Mouse (Mus musculus) lung, embryonic 14.5 days (tissue): ENCODE measurements around the gene Ube2q2. TPM values are rescaled to one million over a fixed set of nuclear protein-coding genes. Genes with fewer than 3 reads are reported as not detected.
"Not testable (repeated sequence)": the region's sequence is repeated elsewhere in the genome, so short reads cannot be mapped to it uniquely, and the experiment has no call there.

ENCODE experiments used
- ATAC-seq: fragments of 200-750 bp; cut with Nextera tagmentation; 2 replicates; pipeline ENCODE4 v1.8.0; 2017; ENCODE audit warnings: mild to moderate bottlenecking, moderate TSS enrichment, moderate library complexity; ENCODE audit not compliant: insufficient read depth
- DNase-seq: peaks from one replicate; pipeline ENCODE4 v3.0.0-alpha.2; 2015
- H3K27ac ChIP-seq: fragments of 300-500 bp; sonication (generic); 2 replicates; pipeline ENCODE4 v1.5.1; 2014; ENCODE audit warnings: low read depth, mild to moderate bottlenecking, moderate library complexity
- H3K27me3 ChIP-seq: fragments of 300-500 bp; sonication (generic); 2 replicates; pipeline ENCODE4 v1.6.1; 2014; ENCODE audit warnings: low read length, control low read depth; ENCODE audit not compliant: insufficient read depth
- H3K36me3 ChIP-seq: fragments of 300-500 bp; sonication (generic); 2 replicates; pipeline ENCODE4 v1.6.1; 2014; ENCODE audit warnings: control low read depth; ENCODE audit not compliant: insufficient read depth
- H3K4me1 ChIP-seq: fragments of 300-500 bp; sonication (generic); 2 replicates; pipeline ENCODE4 v1.6.1; 2014; ENCODE audit warnings: antibody characterized with exemption, control low read depth; ENCODE audit not compliant: insufficient read depth
- H3K4me2 ChIP-seq: fragments of 300-500 bp; sonication (generic); 2 replicates; pipeline ENCODE4 v1.6.1; 2014; ENCODE audit warnings: mild to moderate bottlenecking
- H3K4me3 ChIP-seq: fragments of 300-500 bp; sonication (generic); 2 replicates; pipeline ENCODE4 v1.5.1; 2014; ENCODE audit warnings: low read depth, low read length
- H3K9ac ChIP-seq: fragments of 300-500 bp; sonication (generic); 2 replicates; pipeline ENCODE4 v1.6.1; 2014
- H3K9me3 ChIP-seq: fragments of 300-500 bp; sonication (generic); 2 replicates; pipeline ENCODE4 v1.6.1; 2016; ENCODE audit warnings: low read depth, low read length, control low read depth
- CTCF ChIP-seq: IDR thresholded peaks from 2 replicates; pipeline ENCODE4 v1.5.1; 2016; ENCODE audit warnings: antibody characterized with exemption, low read depth
- WGBS: fragments of 180-500 bp; shearing (Covaris S2); extraction: QIAGEN DNeasy Blood & Tissue Kit; methylation state at CpG from one replicate; pipeline ENCODE4 v1.1.7; 2014; 5-methylcytosine and 5-hydroxymethylcytosine counted together
- polyA plus RNA-seq: library from polyadenylated mRNA; unstranded; fragments of >200 nt; fragmentation: Nextera tagmentation; extraction: Ambion mirVana; gene quantifications from 2 replicates; pipeline ENCODE4 v1.2.1, GENCODE M21; 2014

Gene Ube2q2
- polyA plus RNA-seq, 1 experiment from 2014 or later, result 42.7 TPM

DNA sequence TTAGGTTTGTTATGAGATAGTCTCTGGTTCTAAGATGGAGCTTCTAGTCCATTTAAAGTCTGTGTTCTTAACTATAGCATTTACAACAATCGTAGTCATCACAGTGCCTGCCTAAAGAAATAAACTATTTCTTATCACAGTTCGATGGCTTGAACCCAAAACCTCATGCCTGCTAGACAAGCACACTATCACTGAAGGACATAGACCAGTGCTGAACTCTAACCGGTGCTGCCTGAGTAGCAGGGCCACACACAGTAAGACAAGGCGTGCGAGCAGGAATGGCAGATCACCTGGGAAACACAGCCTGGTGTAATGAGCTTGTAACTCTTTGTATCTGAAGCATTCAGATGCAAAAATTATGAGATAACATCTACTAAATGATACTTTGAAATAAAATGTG lies 92.2 kb downstream of the Ube2q2 start:
- Histone ChIP-seq H3K27ac (no peak overlapping the region), H3K4me3 (no peak overlapping the region), H3K27me3 (no peaks in the 10 kb centered on the region), H3K36me3 (no peaks in the 10 kb centered on the region), H3K9me3 (no peaks in the 10 kb centered on the region), H3K4me2 (no peak overlapping the region), H3K9ac (no peak overlapping the region), H3K4me1 (no peaks in the 10 kb centered on the region)
- no peak for TF ChIP-seq CTCF
- DNase-seq (no peak), ATAC-seq (no peak)
- WGBS, result 56% methylated on average over 5 of the region's 5 CpGs

DNA sequence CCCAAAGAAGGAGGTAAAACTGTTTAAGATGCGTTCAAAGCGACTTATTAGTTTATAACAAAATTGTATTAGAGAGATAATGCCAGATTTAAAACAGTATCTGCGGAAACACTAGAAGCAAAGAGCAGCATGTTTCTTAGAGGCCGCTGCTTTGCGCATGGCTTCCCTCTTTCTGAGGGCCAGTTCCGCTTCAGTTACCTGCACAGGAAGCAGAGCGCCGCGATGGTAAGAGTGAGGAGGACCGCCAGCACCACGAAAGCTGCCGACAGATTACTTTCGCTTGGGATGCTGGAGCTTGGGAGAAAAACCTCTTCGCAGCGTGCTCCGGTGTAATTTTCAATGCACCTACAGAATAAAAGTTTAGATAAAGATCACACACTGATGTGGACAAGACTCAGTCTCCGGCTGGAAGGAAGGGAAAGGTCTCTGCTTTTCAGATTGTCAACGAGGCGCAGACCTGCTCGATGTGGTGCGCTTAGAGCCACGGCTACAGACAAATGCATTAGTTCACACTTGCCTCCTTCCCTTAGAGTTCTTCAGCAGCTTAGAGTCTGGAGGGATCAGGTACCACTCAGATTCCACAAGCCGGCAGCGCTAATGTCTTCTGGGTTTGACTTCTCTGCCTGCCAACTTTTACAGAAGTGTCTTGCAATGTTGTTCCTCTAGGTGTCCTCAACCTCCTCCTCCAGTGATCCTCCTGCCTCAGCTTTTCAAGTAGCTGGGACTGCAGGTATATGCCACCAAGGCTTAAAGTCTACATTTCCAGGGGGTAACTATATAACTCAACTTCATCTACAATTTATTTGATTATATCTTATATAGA lies 93.4 kb downstream of the Ube2q2 start:
- Histone ChIP-seq H3K36me3 (no peaks in the 10 kb centered on the region), H3K27ac (no peak overlapping the region), H3K27me3 (no peaks in the 10 kb centered on the region), H3K4me3 (peak overlapping the region; percentile 24), H3K9ac (peak overlapping the region; percentile 16; the same call in 1 of the 2 replicates), H3K4me1 (no peaks in the 10 kb centered on the region), H3K9me3 (no peaks in the 10 kb centered on the region), H3K4me2 (peak overlapping the region; percentile 53)
- ATAC-seq (no peak), DNase-seq (peak; percentile 21)
- 36% methylated on average over 24 of the region's 24 CpGs for WGBS
- TF ChIP-seq CTCF, result no peak; the same call in 1 of the 2 replicates

DNA sequence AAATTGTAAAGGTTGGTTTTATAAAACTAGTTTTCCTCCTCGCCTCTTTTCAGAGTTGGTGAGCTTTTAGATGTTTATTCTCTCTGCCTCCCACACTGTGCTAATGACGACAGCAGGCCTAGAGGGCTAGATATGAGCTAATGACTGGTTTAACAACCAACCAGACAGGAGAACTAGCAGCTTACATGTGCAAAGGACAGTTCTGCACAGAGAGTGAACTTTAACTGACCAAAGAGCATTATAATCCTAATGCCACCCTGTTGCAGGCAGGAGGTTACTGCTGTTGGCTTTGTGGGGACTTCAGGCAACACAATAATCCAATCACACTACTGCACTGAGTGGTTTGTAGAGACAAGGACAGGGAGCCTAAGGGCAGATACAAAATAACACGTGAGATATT lies 94.6 kb downstream of the Ube2q2 start:
- Histone ChIP-seq H3K36me3 (no peaks in the 10 kb centered on the region), H3K4me2 (no peak overlapping the region), H3K9me3 (no peaks in the 10 kb centered on the region), H3K4me1 (no peaks in the 10 kb centered on the region), H3K4me3 (no peak overlapping the region), H3K27me3 (no peaks in the 10 kb centered on the region), H3K9ac (no peak overlapping the region), H3K27ac (no peak overlapping the region)
- DNase-seq (no peak), ATAC-seq (no peak)
- WGBS, result 61% methylated on average over 3 of the region's 3 CpGs
- no peak for TF ChIP-seq CTCF

GRCm38 (mm10) chr9:55244079-55244478 lies 95.4 kb downstream of the Ube2q2 start:
- no peak overlapping the region for H3K9ac ChIP-seq
- no peaks in the 10 kb centered on the region for H3K36me3 ChIP-seq
- DNase-seq (no peak), ATAC-seq (no peak)
- H3K4me1 ChIP-seq, result no peaks in the 10 kb centered on the region
- no peak for TF ChIP-seq CTCF
- no peaks in the 10 kb centered on the region for H3K27me3 ChIP-seq
- no peak overlapping the region for H3K4me3 ChIP-seq
- no peak overlapping the region for H3K27ac ChIP-seq
- H3K4me2 ChIP-seq, result no peak overlapping the region
- no peaks in the 10 kb centered on the region for H3K9me3 ChIP-seq
- 56% methylated on average over 3 of the region's 3 CpGs for WGBS

- not testable (repeated sequence) for H3K4me3 ChIP-seq, H3K4me2 ChIP-seq, H3K4me1 ChIP-seq, H3K9me3 ChIP-seq, H3K36me3 ChIP-seq, H3K27me3 ChIP-seq, H3K9ac ChIP-seq, ATAC-seq, H3K27ac ChIP-seq, DNase-seq
- WGBS, result 73% methylated on average over 1 of the region's 1 CpGs
Observed at GRCm38 (mm10) chr9:55245057-55245750, 96.5 kb downstream of the Ube2q2 start.

- WGBS, result 41% methylated on average over 8 of the region's 8 CpGs
- no peaks in the 10 kb centered on the region for H3K4me1 ChIP-seq
Observed at GRCm38 (mm10) chr9:55246440-55246839, 97.8 kb downstream of the Ube2q2 start.

GRCm38 (mm10) chr9:55246918-55247317 lies 98.3 kb downstream of the Ube2q2 start:
- Histone ChIP-seq H3K4me1 (no peaks in the 10 kb centered on the region), H3K9ac (no peak overlapping the region), H3K4me2 (no peak overlapping the region), H3K36me3 (no peaks in the 10 kb centered on the region), H3K4me3 (no peak overlapping the region), H3K9me3 (no peaks in the 10 kb centered on the region), H3K27me3 (no peaks in the 10 kb centered on the region), H3K27ac (no peak overlapping the region)
- no peak for ATAC-seq
- no peak for DNase-seq
- 95% methylated on average over 4 of the region's 4 CpGs for WGBS
- TF ChIP-seq CTCF, result no peak

More at GRCm38 (mm10) chr9:55246440-55246839, 97.8 kb downstream of the Ube2q2 start:
- Histone ChIP-seq H3K36me3 (no peaks in the 10 kb centered on the region), H3K4me3 (no peak overlapping the region), H3K9ac (no peak overlapping the region), H3K9me3 (no peaks in the 10 kb centered on the region), H3K27ac (no peak overlapping the region), H3K27me3 (no peaks in the 10 kb centered on the region), H3K4me2 (no peak overlapping the region)
- ATAC-seq (no peak), DNase-seq (no peak)
- TF ChIP-seq CTCF, result no peak
